Mouse (Mus musculus) embryonic facial prominence, embryonic 14.5 days (tissue): ENCODE measurements around the gene Crip2. TPM values are rescaled to one million over a fixed set of nuclear protein-coding genes. Genes with fewer than 3 reads are reported as not detected.

Experiments
- ATAC-seq: fragments of 200-750 bp; cut with Nextera tagmentation; 2 replicates; pipeline ENCODE4 v1.8.0; 2017; ENCODE audit warnings: low read depth, moderate number of reproducible peaks, moderate TSS enrichment
- DNase-seq: peaks from one replicate; pipeline ENCODE4 v3.0.0-alpha.2; 2015; ENCODE audit warnings: low spot score
- H3K27ac ChIP-seq: fragments of 300-500 bp; sonication (generic); replicated peaks from 2 replicates; pipeline ENCODE4 v1.5.1; 2014; ENCODE audit warnings: low read depth, mild to moderate bottlenecking, low read length, moderate library complexity
- H3K27me3 ChIP-seq: fragments of 300-500 bp; sonication (generic); replicated peaks from 2 replicates; pipeline ENCODE4 v1.6.1; 2014; ENCODE audit warnings: low read length; ENCODE audit not compliant: control insufficient read depth, insufficient read depth
- H3K36me3 ChIP-seq: fragments of 300-500 bp; sonication (generic); 2 replicates; pipeline ENCODE4 v1.6.1; 2014; ENCODE audit warnings: low read length, mixed read lengths; ENCODE audit not compliant: control insufficient read depth, insufficient read depth
- H3K4me1 ChIP-seq: fragments of 300-500 bp; sonication (generic); 2 replicates; pipeline ENCODE4 v1.6.1; 2014; ENCODE audit warnings: antibody characterized with exemption, low read length; ENCODE audit not compliant: control insufficient read depth, insufficient read depth
- H3K4me2 ChIP-seq: fragments of 300-500 bp; sonication (generic); 2 replicates; pipeline ENCODE4 v1.6.1; 2014; ENCODE audit warnings: low read depth, mild to moderate bottlenecking, low read length, moderate library complexity, mixed read lengths
- H3K4me3 ChIP-seq: fragments of 300-500 bp; sonication (generic); 2 replicates; pipeline ENCODE4 v1.5.1; 2014; ENCODE audit warnings: low read depth, mild to moderate bottlenecking, low read length
- H3K9ac ChIP-seq: fragments of 300-500 bp; sonication (generic); 2 replicates; pipeline ENCODE4 v1.6.1; 2014; ENCODE audit warnings: low read depth, mild to moderate bottlenecking, low read length, moderate library complexity, mixed read lengths
- H3K9me3 ChIP-seq: fragments of 300-500 bp; sonication (generic); 2 replicates; pipeline ENCODE4 v1.6.1; 2016; ENCODE audit warnings: low read length; ENCODE audit not compliant: control insufficient read depth
- WGBS: fragments of 180-500 bp; shearing (Covaris S2); extraction: QIAGEN DNeasy Blood & Tissue Kit; methylation state at CpG from one replicate; pipeline ENCODE4 v1.1.7; 2014; 5-methylcytosine and 5-hydroxymethylcytosine counted together
- polyA plus RNA-seq: library from polyadenylated mRNA; unstranded; fragments of >200 nt; fragmentation: Nextera tagmentation; extraction: Ambion mirVana; gene quantifications from 2 replicates; pipeline ENCODE4 v1.2.1, GENCODE M21; 2014

Crip2 gene
- polyA plus RNA-seq, 1 experiment from 2014 or later = 185 TPM

DNA sequence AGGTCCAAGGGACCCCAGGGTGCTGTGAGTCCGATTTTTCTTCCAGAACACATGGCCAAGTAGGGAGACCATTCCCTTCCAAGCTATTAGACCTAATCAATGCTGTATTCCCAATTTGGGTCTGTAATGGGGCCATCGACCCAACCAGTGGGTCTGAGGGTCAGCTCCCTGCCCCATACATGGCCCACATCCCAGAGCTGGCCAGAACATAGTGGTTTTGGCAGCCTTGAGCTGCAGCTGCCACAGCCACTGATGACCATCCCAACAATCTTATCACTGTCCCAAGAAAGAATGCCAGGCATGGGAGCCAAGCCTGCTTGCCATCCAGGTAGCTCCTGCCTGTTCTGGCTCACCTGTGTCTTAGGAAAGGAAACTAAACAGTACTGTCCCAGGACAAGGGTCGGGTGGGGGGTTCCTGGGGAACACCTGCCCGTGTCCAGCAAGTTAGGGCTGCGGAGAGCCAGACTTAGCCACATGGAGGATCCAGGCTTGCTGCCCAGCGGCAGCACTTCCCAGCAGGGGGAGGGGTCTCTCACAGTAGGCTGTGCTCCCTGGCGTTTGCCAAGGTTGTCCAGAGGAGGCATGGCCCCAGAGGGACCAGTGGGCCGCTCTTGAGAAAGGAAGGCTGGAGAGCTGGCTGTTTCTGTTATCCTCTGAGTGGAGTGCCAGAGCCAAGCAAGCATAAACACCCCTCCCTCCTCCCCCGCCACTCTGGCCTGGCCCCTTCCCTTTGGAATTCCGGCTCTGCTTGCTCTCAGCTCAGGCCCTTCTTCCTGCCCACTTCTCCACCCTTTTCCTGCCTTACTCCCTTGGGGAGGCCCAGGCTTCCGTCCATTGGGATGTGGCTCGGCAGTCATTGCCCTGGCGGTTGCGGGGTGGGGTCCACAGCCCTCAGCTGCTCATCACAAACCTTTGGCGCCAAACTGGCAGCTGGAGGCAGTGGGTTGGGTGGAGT lies 2.3 kb downstream of the Crip2 start:
- Histone ChIP-seq H3K27ac (peak overlapping the region; percentile 55), H3K4me3 (peak overlapping the region; percentile 48)
- ATAC-seq = no peak

DNA sequence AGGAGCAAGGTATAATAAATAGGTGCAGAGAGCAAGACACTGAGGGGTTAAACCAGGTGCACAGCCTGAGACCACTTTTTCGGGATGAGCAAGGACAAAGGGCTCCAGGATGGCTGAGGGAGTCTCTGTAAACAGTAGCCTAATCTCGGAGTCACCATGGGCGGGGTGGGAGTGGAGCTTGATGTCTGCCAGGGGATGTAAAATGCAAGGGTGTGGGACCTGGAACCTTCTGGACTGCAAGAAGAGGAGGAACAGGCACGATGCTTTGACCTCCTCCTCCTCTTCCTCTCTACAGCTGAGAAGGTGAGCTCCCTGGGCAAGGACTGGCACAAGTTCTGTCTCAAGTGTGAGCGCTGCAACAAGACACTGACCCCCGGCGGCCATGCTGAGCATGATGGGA lies 3.1 kb downstream of the Crip2 start:
- no peak for ATAC-seq
- H3K9me3 ChIP-seq = no peaks in the 10 kb centered on the region
- H3K9ac ChIP-seq = 0 out of 2 replicates have a peak overlapping the region, but pooled peaks have one; percentile 38
- no peak for DNase-seq
- WGBS = 65% methylated on average over 7 of the region's 7 CpGs
- peak overlapping the region; percentile 71 for H3K4me2 ChIP-seq
- peaks cover 5% of the 10 kb centered on the region; the same call in 1 of the 2 replicates for H3K36me3 ChIP-seq
- H3K4me1 ChIP-seq = peaks cover 23% of the 10 kb centered on the region
- 0 out of 2 replicates have a peak overlapping the region, but pooled peaks have one; percentile 55 for H3K27ac ChIP-seq
- peaks cover 33% of the 10 kb centered on the region for H3K27me3 ChIP-seq
- peak overlapping the region; percentile 48; the same call in 1 of the 2 replicates for H3K4me3 ChIP-seq

More for the DNA sequence above, 2.3 kb downstream of the Crip2 start:
- H3K36me3 ChIP-seq = peaks cover 13% of the 10 kb centered on the region
- peaks cover 23% of the 10 kb centered on the region for H3K4me1 ChIP-seq
- WGBS = 17% methylated on average over 11 of the region's 15 CpGs
- H3K27me3 ChIP-seq = peaks cover 30% of the 10 kb centered on the region
- DNase-seq = peak; percentile 84
- H3K9me3 ChIP-seq = no peaks in the 10 kb centered on the region
- H3K9ac ChIP-seq = peak overlapping the region; percentile 58
- H3K4me2 ChIP-seq = peak overlapping the region; percentile 71

DNA sequence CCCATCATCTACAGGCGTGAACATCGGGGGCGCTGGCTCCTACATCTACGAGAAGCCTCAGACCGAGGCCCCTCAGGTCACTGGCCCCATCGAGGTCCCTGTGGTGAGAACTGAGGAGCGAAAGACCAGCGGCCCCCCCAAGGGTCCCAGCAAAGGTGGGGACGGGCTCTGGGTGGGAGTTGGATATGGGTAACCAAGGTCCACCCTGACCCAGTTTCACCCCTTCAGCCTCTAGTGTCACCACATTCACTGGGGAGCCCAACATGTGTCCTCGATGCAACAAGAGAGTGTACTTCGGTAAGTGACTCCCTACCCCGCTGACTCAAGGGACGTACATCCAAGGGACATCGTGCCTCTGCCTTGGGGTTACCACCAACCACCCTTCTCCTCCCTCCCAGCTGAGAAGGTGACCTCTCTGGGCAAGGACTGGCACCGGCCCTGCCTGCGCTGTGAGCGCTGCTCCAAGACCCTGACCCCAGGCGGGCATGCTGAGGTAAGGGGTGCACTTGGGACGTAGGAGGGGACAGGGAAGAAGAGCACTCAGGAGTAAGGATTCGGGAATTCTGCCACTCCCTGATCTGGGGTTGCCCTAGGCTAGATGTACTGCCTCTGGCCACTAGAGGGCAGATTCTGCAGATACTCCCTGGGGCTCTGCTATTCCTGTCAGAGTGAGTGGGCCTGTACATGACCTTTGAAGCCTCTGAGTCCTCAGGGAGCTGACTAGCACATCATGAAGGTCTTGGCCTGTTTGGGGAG lies 4.1 kb downstream of the Crip2 start:
- 82% methylated on average over 19 of the region's 20 CpGs for WGBS
- no peak for ATAC-seq

DNA sequence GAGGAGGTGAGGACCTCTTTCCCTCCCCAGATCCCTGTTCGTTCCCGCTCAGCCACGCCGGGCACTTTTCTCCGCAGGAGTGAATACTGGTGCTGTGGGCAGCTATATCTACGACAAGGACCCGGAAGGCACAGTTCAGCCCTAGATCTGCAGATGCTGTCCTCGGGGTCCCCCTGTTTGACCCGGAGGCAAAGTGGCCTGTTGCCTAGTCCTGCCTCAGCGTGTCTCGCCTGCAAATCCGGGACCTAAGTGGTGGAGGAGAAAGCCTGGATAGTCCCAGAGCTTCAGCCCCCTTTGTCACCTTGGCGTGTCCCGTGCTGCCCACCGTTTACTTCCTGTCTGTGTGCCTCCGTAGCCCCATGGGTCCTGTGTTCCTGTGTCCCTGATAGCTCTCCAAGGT lies 4.8 kb downstream of the Crip2 start:
- Histone ChIP-seq H3K27ac (no peak overlapping the region), H3K4me2 (no peak overlapping the region), H3K4me3 (no peak overlapping the region), H3K4me1 (peaks cover 15% of the 10 kb centered on the region; the same call in 1 of the 2 replicates), H3K9ac (no peak overlapping the region), H3K36me3 (no peaks in the 10 kb centered on the region; the same call in 1 of the 2 replicates), H3K27me3 (peaks cover 43% of the 10 kb centered on the region), H3K9me3 (no peaks in the 10 kb centered on the region)
- WGBS = 92% methylated on average over 16 of the region's 16 CpGs
- DNase-seq = no peak
- no peak for ATAC-seq

More for the DNA sequence above, 4.1 kb downstream of the Crip2 start:
- Histone ChIP-seq H3K9ac (no peak overlapping the region), H3K4me2 (no peak overlapping the region), H3K4me1 (peaks cover 20% of the 10 kb centered on the region), H3K27me3 (peaks cover 41% of the 10 kb centered on the region), H3K36me3 (no peaks in the 10 kb centered on the region; the same call in 1 of the 2 replicates), H3K4me3 (no peak overlapping the region), H3K27ac (no peak overlapping the region), H3K9me3 (no peaks in the 10 kb centered on the region)
- no peak for DNase-seq

DNA sequence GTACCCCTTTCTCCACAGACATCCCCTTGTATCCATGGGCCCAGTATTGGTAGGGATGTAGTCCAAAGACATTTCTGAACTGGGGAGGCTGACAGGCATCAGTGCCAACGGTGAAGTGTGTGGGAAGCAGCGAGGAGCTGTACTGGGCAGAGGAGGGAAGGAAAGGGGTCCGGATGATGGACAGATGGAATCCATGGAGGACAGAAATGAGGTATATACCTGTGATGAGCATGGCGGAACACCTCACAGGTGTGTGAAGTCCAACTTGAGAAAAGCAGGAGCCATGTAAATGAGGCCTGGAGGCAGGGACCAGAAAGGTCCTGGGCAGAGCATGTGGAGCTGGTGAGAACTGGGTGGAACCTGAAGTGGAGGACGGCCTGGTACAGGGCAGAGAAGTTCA lies 5.6 kb downstream of the Crip2 start:
- H3K27ac ChIP-seq = no peak overlapping the region
- no peak for DNase-seq
- WGBS = 78% methylated on average over 5 of the region's 5 CpGs

DNA sequence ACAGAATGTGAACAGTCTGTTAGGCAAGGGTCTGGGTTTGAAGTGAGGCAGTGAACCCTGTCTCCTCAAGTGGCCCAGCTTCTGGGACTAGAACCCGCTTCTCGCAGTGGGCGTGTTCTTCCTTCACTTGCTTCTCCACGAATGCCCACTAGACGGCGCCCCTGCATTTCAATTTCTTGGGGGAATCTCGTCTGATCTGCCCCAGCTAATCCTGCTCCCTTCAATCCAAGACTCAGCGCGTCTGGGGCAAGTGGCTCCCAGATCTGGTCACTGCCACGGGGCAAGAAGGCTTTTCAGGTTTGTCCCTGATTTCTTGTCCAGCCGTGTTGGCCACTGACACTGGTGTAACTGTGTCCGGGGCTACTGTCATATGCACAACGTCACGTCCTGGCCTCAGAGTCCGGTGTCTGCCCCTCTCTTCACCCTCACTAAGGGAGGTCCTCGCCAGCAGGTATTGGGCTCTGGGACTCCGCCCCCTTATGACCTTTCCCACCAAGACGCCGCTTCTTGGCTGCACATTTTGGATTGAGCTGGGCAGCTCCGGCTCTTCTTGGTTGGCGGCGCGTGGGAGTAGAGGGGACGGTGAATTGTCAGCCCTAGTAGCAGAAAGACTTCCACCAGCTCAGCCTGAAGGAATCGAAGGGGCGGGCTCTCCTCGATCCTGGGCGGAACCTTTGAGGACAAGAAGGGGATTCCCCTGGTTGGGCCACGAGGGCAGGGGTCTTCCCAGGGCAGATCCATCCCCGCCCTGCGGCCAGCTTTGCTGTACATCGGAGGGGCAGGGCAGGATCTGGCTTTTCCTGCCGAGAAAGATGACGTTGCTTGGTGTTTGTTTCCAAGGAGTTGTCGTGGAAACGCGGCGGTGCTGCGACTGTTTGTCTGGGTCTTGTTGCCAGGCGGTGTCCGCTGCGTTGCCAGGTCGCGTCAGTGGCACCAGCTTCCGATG lies 6.3 kb downstream of the Crip2 start, which contains the start of gene Crip1:
TSS of gene Crip1 (plus strand) at position 205 of the 946 bp plus-strand sequence.
- H3K4me2 ChIP-seq = peak within 1 kb of the TSS; percentile 44
- H3K9ac ChIP-seq = peak within 1 kb of the TSS; percentile 49
- H3K4me3 ChIP-seq = peak within 1 kb of the TSS; percentile 15
- no peaks in the 10 kb centered on the region for H3K9me3 ChIP-seq
- no peaks in the 10 kb centered on the region; the same call in 1 of the 2 replicates for H3K36me3 ChIP-seq
- peaks cover 15% of the 10 kb centered on the region for H3K4me1 ChIP-seq
- ATAC-seq (peak; percentile 4; the same call in 1 of the 2 replicates), DNase-seq (peak; percentile 76)
- no peak within 1 kb of the TSS for H3K27ac ChIP-seq
- WGBS = 11% methylated on average over 44 of the region's 45 CpGs
- peaks cover 34% of the 10 kb centered on the region for H3K27me3 ChIP-seq

More for the DNA sequence above, 5.6 kb downstream of the Crip2 start:
- Histone ChIP-seq H3K9ac (no peak overlapping the region), H3K36me3 (no peaks in the 10 kb centered on the region; the same call in 1 of the 2 replicates), H3K27me3 (peaks cover 38% of the 10 kb centered on the region), H3K9me3 (no peaks in the 10 kb centered on the region), H3K4me3 (no peak overlapping the region), H3K4me1 (peaks cover 15% of the 10 kb centered on the region; the same call in 1 of the 2 replicates), H3K4me2 (no peak overlapping the region)
- no peak for ATAC-seq

DNA sequence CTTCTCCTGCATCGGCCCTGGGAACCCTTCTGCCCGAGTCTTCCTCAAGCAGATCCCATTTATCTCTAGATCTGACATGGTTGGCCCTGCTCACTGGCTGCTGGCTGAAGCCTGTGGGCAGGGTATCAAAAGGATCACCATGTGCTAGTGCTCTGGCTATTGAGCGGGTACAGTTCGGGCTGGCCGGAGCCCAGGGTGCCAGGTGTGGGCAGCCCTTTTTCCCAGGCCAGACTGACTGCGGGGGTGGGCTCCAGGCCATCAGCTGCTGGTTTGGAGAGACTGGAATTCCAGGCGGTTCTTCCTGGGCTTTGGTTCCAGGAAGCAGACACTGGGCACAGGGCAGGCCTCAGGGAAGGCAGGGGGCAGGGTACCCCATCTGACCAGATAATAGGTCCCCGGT lies 7.4 kb downstream of the Crip2 start:
- Histone ChIP-seq H3K4me3 (no peak overlapping the region), H3K4me2 (no peak overlapping the region), H3K36me3 (no peaks in the 10 kb centered on the region; the same call in 1 of the 2 replicates), H3K9me3 (no peaks in the 10 kb centered on the region), H3K4me1 (peaks cover 18% of the 10 kb centered on the region), H3K27ac (no peak overlapping the region), H3K27me3 (peaks cover 24% of the 10 kb centered on the region), H3K9ac (no peak overlapping the region)
- WGBS = 83% methylated on average over 8 of the region's 8 CpGs
- ATAC-seq (no peak), DNase-seq (no peak)
